Mouse (Mus musculus) thymus, postnatal 25 days (tissue): ENCODE results near the gene Slc8a1.

ENCODE experiments used
- DNase-seq: peaks from one replicate; pipeline ENCODE4 v3.0.0; 2022

Slc8a1 gene

GRCm38 (mm10) chr17:81669062-81669815 lies 68.9 kb downstream of the Slc8a1 start:
- no peak for DNase-seq

DNA sequence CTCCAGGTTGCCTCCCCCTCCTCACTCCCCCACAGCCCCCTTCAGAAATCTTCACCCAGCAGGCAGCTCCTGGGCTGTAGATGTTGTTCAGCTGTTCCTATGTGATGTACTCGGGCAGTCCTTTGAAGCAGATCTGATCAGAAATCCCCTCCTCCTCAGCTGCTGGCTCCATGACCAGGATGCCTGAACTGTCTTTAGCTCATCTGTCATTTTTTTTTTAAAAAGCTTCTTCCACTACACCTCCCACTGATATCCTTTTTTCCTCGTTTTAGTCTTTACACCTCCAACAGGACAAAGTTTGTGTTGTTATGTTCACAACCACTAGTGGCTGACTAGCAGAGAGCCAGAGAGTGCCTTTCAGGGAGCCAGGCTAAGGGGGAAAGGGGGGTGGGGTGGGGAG lies 69.7 kb downstream of the Slc8a1 start:
- DNase-seq, result no peak

GRCm38 (mm10) chr17:81667935-81668334 lies 70.2 kb downstream of the Slc8a1 start:
- DNase-seq, result no peak

DNA sequence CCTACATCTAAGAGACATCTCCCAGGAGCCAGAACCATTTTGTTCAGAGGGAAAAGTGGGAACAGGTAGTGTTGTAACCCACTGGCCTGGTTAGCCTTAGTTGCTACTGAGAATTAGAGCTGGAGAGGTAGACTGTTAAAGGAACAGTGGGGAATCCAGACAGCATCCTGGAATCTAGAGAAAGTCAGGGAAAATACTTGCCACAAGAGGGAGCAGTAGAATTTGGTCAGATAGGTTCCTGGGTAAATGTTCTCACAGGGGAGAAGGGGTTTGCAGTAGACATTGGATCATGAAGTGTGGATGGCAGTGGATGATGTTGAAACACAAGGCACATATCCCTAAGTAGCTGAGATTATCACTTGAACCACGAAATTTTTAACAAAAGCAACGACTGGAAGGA lies 71.6 kb downstream of the Slc8a1 start:
- no peak for DNase-seq

GRCm38 (mm10) chr17:81664916-81665315 lies 73.3 kb downstream of the Slc8a1 start:
- DNase-seq, result no peak

DNA sequence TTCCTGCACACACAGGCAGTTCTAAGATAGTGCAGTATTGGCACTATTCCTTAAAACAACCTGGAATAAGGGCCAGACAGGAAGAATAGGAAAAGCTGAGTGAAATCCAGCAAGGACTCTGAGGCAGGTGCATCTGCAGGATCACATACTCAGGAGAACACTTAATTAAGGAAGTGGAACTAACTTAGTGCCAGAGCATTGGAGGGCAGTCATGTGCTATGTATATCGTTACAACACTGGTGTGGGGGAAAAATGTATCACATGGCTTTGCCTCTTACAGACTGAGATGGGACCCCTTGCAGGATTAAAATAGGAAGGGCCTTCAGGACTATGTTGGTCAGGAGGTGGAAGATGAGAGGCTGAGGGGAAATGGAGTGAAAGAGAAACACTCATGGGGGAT lies 80.3 kb downstream of the Slc8a1 start:
- DNase-seq, result no peak

GRCm38 (mm10) chr17:81654548-81654947 lies 83.6 kb downstream of the Slc8a1 start:
- no peak for DNase-seq

DNA sequence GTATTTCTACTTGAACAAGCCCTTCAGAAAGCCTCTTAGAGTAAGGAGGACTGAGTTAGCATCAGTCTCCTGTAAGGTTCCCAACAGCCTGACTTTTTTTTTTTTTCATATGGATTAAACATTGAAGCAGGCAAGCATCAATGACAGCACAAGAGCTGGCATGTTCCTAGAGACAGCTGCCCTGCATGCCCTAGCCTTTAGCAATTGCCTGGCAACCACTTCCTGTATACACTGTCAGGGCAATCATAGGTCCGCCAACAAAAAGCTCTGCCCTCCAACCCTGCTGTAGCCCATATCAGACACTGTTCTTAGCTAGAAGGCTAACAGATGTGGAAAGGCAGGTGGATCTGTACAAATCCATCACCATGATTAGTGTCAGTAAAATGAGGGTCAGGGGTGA lies 85.2 kb downstream of the Slc8a1 start:
- DNase-seq, result no peak

DNA sequence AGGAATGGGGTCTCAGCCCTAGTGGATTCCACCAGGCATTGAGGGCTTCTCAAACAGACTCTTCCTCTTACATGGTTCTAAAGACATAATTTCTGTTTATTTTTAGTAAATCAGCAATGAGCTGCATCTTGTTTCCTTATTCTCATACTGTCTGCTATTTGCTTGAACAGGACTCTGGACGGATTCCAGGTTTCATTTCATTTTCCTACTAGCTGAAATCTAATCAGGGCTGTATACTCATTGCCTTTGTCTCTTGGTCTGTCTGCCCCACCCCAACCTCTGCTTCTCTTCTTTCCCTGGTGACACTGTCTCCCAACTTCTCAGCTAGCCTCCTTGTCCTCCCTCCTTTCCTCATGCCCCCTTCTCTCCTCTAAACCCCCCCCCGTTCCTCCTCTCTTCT lies 101.4 kb downstream of the Slc8a1 start:
- no peak for DNase-seq

- DNase-seq, result no peak
These were observed 107.7 kb downstream of the Slc8a1 start for GRCm38 (mm10) chr17:81630471-81630870.

GRCm38 (mm10) chr17:81621188-81621644 lies 117.0 kb downstream of the Slc8a1 start:
- no peak for DNase-seq

DNA sequence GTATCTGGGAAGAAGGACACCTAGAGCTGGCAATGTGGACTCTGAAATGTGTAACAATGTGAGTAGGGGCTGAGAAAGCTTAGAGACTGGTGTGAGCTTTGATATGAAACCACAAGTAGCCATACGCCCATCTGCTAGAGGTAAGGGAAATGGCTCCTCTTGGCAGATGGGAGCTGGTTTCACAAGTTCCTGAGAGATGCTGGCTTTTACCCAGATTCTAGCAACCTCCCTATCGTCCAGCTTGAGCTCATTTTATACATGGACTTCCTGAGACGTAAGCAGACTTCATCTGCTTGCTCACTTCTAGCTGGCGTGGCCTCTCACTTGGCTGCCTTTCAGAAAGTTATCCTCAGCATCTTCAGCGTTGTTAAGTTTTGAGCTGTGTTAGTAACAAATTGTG lies 119.7 kb downstream of the Slc8a1 start:
- DNase-seq, result no peak

DNA sequence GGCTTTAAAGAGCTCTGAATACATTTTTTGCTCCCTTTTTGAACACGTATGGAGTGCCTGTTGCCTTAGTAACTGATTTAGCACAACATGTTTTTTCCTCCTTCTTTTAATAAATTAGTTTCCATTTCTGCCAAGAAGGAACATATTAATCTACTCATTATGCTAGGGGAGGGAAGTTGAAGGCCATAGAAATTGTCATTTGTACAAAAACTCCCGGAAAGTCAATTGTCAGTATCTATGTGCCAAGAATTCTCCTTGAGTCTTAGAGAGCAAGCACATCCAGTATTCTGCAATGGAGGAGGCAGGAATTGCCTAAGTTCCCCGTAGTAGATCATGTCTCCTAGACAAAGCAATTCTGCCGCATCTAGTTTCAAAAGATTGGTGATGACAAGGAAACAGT lies 121.9 kb downstream of the Slc8a1 start:
- DNase-seq, result no peak

GRCm38 (mm10) chr17:81615391-81615790 lies 122.8 kb downstream of the Slc8a1 start:
- no peak for DNase-seq

DNA sequence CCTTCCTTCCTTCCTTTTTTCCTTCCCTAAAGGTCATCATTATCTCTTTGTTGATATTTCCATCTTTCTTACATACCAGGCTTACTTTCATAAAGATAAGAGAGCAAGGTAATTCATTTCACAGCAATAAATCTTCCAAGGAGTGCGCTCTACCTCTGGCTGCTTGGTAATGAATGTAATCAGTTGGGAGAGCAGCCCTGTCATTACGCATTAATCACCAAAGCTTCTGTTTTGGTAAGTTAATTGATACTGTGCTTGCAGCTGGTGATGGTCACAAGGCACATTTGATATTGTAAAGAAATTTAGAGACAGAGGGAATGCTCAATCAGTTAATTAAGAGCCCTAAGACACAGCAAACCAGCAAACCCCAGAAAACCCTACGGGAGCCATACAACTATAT lies 130.7 kb downstream of the Slc8a1 start:
- DNase-seq, result no peak

GRCm38 (mm10) chr17:81606084-81606483 lies 132.1 kb downstream of the Slc8a1 start:
- DNase-seq, result no peak

- DNase-seq, result no peak
These were observed 132.9 kb downstream of the Slc8a1 start for GRCm38 (mm10) chr17:81605219-81605660.

DNA sequence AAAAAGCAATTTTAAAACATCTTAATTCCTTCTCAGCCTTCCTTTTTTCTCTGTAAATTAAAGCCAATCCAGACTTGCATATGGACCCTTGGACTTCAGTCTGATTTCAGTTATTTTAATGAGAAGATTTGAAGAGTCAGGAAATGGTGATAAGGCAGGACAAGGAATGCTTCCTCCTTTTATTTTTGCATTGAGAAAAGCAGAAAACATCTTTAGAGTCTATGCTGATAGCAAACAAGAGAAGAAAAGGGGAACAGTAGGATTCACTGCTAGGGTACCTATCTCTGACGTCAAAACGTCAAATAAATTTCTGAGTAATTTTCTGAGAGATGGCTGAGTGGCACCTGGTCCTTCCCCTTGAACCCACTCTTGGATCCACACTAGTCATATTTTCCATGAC lies 139.1 kb downstream of the Slc8a1 start:
- DNase-seq, result no peak

- no peak for DNase-seq
These were observed 148.4 kb downstream of the Slc8a1 start for GRCm38 (mm10) chr17:81589791-81590190.

DNA sequence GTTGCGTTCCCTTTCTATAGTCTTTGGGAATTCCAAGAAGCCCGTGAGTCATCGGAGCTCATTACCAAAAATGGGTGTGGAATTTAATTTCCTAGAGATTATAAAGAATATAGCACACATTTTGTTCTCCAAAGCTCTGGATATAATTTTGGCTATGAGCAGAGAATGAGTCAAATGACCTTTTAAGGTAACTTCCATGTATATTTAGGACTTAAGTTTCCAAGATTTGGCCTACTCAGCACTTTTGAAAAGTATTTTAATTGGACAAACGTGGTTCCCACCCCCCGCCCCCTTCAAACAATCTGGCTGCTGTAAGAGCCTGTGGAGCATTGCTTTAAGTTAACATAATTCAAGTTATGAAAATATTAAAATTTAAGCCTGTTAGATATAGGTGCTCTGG lies 151.4 kb downstream of the Slc8a1 start:
- DNase-seq, result no peak

- no peak for DNase-seq
These were observed 158.3 kb downstream of the Slc8a1 start for GRCm38 (mm10) chr17:81579728-81580425.

- no peak for DNase-seq
These were observed 161.3 kb downstream of the Slc8a1 start for GRCm38 (mm10) chr17:81576893-81577292.

DNA sequence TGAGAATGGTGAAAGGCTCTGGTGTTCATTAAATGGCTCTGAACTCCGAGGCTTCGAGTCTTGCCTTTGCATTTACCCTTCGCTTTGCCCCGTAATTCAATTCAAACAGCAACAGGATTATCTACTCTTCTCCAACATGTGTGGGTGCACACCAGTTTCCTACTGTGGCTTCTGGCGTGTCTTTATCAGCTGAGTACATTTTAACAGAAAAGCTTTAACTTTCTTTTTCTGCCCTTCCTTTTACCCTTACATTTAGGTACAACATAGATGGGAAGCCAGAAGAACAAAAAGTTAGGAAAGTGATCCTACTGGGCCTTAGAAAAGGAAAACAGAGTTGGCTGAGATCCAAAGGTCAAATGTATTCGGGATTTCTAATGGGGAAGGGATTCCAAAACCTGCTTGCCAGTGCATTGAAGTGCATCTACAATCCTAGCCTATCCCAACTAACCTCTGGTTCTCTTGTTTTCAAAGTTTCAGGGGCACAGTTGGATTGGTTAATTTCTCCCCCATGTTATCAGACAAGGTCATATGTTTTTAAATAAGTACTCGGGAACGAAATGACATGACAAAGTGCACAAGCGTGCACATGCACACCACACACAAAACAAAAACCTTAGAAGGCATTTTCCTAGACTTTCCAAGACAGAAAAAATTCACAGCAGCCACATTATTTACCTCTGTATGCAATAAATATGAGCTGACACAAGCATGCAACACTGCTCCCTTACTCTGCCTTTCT lies 172.4 kb downstream of the Slc8a1 start:
- no peak for DNase-seq
